Mouse (Mus musculus): Measurements from ENCODE around the gene Armc7. TPM values are rescaled to one million over a fixed set of nuclear protein-coding genes. Genes with fewer than 3 reads are reported as not detected.
A peak's percentile ranks its signal among the peaks of the same experiment; 100 is the strongest.
"Not testable (repeated sequence)": the region's sequence is repeated elsewhere in the genome, so short reads cannot be mapped to it uniquely, and the experiment has no call there.

Gene Armc7
- total RNA-seq, 2 experiments from 2014 or later = 8.7 to 10.6 TPM

DNA sequence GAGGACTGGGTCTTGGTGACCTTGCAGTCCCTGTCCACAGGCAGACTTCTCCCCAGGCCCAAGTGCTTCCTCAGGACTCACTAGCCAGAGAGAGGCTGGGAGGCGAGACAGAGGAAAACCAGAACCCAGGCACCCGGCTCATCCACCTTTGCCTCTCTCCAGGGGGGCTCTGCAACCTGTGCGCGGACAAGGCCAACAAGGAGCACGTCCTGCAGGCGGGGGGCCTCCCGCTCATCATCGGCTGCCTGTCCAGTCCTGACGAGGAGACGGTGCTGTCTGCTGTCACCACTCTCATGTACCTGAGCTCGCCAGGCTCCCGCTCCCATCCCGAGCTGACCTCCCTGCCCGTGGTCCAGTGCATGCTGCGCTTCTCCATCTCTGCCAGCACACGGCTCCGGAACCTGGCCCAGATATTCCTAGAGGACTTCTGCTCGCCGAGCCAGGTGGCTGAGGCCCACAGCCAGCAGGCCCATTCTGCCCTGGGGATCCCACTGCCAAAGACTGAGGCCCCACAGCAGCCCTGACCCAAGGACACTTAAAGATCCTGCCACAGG is 13.2 kb downstream of the Armc7 start:
- no peak for DNase-seq (ENCODE audit: low spot score in 2 of 2)

DNA sequence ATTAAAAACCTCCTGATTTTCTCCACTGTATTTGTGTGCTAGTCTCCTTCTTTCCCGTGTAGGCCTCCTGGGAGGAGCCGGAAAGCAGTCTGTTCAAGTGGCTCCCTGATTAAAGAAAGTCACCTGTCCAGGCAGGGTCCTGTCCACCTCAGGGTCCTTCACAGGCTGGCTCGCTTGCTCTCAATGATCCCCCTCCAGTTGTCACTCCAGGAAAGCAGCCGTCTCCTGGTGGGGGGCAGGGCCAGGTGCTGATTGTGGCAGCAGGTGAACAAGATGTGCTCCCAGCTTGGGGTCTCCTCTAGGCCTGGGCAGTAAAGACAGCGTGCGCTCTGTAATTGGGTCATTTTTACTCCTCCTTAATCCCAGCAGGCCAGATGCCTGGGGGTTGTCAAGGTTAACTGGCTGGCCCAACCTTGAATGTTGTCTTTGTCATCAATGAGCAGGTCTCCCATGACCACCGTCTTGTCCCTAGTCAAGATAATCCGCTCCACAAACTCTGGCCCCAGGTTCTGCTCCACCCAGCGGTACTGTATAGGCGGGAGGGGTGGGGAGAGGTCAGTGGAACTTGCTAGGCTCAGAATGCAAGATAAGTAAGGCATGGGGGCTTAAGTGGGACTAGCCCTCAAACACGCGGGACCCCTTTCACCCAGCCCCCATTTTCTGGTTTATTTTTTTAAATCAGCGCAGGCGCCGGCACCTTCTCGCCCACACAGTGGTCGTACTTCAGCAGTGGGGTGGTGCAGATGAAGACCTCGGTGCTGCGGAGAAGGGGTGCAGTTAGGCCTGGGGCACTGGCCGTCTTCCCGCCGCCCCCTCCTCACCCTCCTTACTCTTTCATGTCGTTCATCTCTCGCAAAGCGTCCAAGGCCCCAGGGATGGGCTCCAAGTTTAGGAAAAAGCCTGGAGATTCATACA is 15.2 kb downstream of the Armc7 start:
- DNase-seq (ENCODE audit: low spot score in 2 of 2) = no peak

DNA sequence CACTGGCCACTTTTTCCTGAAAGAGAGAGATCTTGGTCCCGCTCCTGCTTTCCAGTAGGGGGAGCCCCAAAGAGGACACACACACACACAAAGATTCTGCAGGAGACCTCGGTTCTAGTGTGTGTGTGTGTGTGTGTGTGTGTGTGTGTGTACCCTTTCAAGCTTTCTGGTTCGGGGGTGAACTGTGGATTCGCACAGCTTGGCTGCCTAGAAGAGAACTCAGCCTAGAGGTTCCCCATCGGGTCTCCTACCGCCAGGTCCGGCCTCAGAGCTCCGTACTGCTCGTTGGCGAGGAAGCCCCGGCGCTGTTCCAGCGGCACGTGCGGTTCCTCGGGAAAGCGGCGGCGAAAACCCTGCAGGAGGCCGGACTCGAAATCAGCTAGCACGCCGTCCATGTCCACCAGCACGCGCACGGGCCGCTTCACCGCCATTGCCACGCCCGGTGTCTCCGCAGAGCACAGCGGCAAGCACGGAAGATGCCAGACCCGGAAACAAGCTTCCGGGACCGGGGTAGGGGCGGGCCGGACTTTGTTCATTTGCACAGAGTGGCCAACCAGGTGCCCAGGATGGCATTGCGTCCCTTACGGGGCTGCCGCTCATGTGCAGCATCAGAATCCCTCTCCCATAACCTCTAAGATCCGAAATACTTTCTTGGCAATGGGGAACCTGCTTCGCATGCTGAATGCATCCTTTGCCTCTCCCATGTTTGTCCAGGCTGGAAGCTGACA is 16.1 kb downstream of the Armc7 start, which contains the start of gene Nt5c:
Gene Nt5c (minus strand): TSS at position 507 of the 728 bp plus-strand sequence.
- peak; percentile 82 to 85 for DNase-seq (ENCODE audit: low spot score in 2 of 2)

DNA sequence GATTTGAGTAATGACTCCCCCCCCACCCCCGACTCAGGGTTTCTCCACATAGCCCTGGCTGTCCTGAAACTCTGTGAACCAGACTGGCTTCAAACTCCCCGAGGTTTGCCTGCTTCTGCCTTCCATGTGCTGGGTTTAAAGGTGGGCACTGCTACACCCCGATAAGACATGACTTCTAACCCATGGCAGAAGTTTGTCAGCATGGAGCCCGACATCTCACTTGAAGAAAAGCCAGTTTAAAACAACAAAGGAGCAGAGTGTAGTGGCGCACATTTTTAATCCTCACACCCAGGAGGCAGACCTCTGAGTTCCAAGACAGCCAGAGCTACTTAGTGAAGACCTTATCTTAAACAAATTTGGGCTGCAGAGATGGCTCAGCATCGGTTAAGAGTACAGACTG is 16.9 kb downstream of the Armc7 start:
- DNase-seq (ENCODE audit: low spot score in 2 of 2) = no peak

DNA sequence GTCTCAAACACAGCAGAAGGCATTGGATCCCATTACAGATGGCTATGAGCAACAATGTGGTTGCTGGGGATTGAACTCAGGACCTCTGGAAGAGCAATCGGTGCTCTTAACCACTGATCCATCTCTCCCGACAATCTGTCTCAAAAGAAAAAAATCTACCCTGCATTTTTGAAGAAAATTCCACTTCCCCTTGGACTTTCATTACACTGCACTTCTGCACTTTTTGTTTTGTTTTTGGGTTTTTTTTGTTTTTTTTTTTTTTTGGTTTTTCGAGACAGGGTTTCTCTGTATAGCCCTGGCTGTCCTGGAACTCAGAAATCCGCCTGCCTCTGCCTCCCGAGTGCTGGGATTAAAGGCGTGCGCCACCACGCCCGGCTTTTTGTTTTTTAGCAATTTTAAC is 21.1 kb downstream of the Armc7 start:
- DNase-seq (ENCODE audit: low spot score in 2 of 2) = not testable (repeated sequence)

DNA sequence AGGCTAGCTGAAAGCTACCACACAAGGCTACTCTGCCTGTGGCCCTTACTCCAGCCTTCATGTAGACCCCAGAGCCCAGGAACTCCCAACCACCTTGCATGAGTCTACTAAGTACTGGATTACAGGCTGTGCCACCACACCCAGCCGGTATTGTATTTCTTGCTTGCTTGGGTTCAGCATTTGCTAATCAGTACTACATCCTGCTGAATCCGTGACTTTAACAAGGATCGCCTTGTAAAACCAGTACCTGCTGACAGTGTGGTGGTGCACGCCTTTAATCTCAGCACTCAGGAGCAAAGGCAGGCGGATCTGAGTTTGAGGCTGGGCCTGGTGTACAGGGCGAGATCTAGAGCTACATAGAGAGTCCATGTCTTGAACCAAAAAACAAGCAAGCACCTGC is 27.2 kb downstream of the Armc7 start:
- DNase-seq (ENCODE audit: low spot score in 2 of 2) = no peak

DNA sequence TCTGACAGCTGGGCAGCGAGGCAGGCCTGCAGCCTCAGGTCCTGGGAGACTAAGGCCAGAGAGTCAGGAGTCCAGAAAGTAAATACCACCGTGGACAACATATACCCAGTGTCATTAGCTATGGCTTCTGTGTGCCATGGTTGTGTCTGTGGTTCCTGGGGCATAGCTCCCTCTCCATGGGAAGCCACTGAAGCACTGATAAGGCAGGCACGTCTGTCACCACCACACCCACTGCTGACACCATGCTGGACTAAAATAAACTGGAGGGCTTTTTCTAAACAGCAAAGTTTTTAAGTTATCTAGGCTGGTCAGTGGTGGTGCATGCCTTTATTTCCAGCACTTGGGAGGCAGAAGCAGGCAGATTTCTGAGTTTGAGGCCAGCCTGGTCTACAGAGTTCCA is 31.1 kb downstream of the Armc7 start:
- no peak for DNase-seq (ENCODE audit: low spot score in 2 of 2)

DNA sequence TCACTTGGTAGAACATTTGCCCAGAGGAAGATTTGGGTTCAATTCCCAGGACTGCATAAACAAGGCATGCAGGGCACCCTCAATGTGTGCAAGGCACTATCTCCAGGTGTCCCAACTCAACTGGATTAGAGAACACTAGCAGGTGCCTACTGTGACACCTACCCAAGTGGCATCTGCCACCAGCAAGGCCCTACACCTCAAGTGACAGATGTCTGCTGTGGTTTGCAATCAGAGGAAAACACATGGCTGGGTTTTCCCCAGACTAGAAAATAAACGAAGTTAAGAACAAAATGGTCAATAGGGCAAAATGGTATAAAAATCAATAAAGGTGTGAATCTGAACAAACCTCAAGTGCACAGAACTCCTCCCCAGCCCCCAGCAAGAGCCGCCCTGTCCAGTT is 32.6 kb downstream of the Armc7 start:
- no peak for DNase-seq (ENCODE audit: low spot score in 2 of 2)

DNA sequence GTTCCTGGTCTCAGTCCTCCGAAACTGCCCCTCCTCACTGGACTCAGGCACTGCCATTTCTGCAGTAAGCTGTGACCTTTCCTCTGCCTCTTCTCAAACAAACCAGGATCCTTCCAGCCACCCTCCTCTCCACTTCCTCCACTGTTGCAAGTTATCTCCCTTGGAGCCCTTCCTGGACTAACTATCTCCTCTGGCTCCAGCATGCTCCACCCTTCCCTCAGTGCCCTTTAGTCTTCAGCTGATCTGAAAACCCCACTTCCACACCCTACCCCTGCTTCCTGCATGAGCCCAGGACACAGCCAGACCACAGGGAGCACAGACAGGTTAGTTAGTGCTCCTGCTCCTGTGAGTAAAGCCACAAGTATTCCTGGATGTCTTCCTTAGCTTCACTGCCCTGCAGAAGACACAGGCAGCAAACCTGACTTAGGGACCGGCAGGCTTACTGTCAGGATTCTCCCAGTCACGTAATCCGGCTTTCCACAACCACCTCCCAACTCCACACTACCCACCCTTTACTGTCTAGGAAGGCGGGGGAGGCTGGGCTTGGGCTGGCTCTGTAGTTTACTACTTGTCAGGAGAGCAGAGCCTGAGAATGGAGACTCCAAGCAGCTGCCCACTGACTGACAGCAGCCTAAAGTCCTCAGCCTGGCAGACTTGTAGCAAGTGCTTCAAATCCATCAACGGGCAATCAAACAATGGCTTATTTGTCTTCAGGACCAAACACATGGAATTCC is 34.5 kb downstream of the Armc7 start:
- no peak for DNase-seq (ENCODE audit: low spot score in 2 of 2)

DNA sequence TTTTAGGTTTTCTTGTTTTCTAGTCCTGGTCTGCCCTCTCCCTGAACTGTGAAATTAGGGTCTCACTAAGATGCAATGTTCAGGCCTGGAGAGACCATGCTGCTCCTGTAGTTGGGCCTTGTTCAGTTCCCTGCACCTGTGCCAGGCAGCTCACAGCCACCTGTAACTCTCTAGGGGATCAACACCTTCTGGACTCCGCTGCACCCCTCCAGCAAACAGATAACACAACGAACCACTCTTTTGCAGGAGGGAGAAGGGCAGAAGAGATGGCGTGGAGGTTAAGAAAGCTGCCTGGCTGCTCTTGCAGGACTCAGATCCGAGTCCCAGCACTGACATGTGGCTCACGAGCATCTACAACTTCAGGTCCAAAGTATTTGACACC is 35.0 kb downstream of the Armc7 start:
- no peak for DNase-seq (ENCODE audit: low spot score in 2 of 2)

DNA sequence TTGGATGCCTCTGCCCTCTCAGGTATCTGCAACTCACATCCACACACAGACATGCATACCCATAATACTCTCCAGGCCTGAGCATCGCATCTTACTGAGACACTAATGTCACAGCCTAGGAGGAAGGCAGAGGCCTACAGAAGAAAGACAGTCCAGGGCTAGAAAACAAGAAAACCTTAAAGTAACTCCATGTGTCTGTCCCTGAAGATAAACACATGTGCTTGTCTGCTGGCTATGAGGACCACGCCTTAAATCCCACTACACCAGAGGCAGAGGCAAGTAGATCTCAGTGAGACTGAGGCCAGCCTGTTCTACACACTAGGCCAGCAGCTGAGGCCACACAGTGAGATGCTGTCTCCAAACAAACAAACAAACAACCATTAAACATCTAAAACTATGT is 35.7 kb downstream of the Armc7 start:
- DNase-seq (ENCODE audit: low spot score in 2 of 2) = no peak

DNA sequence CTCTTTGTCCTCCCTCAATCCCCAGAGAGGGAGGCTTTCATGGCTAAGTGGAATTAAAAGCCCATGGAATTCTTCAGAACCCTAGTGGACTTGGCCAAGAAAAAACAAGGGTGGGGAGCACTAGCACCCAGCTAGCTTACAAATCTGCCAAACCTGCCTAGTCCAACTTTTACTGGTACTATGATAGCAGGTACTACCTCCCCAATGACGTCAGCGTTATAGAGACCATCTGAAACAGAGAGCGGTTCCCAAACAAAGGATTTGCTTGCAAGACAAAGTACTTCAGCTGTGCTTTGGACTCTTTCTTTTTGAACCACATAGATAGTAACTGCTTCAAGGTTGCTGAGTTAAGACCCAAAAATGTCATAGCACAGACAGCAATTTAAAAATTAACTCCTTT is 36.5 kb downstream of the Armc7 start:
- DNase-seq (ENCODE audit: low spot score in 2 of 2) = no peak

DNA sequence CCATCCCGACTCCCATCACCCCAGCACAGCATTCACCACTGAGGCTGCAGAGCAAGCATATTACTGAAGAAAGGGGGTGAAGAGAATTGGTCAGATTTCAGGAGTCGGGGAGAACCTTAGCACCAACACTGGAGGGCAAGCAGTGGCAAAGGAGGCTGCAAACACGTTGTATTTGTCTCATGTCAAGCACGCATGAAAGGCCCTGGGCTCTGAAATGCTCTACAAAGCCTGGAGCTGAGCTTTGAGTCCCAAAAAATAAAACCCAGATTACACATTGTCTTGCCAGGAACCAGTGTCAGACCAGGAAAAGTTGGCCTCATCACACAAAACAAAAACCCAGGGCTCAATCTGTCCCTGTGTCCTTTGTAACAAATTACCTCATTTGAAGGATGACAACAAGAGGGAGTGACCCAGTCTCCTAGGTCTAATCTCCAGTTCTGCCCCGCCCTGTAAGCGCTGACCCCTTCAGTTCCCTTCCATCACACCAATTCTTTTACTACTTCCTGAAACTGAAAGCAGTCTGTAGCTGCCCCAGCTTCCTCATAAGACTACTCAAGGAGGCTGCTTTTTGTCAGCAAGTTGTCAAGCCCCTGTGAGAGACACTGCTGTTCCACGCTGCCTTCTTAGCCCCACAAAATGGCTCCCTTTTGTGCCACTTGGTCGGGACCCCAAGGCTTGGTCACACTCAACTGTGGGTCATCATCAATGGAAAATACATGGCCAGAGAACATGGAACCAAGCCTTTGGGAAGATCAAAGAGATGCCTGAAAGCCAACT is 37.1 kb downstream of the Armc7 start:
- no peak for DNase-seq (ENCODE audit: low spot score in 2 of 2)

DNA sequence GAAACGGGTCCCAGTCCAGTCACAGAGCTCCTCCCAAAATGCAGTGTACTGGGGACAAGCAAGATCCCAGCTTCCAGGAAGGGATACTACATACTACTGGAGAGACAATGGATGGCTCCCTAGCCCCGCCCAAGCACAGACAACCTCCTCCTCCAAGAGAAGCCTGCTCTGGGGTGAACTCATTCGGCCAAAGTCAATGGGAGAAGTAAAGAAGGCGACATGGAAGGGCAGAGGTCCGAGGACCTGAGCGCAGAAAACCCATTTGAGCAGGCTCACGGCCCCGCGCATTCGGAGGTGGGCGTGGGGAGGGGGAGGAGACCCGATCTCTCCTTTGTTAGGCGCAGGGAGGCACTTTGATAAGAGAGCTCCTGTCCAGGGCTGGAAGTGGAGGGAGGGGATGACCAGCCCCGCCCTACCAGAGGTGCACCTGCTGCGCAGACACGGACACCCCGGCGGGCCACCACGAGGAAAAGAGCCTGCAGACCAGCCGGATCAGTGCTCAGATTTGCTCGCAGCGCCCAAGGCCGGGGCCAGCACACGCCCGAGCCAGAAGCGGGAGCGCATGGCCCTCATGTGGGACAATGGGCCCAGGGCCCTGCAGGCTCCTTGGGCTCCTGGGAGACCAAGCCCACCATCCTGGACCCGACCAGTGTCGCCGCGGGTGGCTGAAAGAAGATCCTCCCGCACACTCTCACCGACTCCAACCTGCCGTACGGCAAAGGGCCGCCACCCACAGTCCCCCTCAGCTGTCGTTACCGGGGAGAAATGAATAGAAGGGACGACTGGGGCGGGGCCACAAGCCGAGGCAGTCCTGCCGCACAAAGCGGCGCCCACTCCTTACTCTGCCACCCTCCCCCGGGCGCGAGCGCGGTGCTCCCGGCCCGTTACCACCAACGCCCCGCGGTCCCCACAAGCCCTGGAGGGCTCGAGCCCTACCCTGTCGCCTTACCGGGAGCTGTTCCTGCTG is 38.1 kb downstream of the Armc7 start:
- DNase-seq (ENCODE audit: low spot score in 2 of 2) = no peak

DNA sequence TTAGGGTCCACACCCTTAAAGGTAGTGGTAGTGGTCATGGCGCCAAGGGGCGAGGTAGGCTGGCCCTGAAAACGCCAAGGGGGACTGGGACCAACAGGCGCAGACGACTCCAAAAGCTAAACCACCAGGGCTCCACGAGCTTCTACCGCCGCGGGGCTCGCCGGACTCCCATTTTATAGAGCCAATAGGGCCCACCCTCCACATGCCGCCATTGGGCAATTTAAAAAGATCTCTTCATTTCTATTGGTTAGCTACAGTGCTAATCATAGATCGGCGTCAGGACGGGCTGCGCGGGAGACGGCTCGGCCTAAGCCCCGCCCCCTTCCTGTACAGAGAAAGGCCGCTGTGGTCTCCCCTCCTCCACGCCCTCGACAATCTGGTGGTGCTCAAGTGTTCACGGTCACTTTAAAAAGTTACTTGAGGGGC is 38.8 kb downstream of the Armc7 start, which contains the start of gene Jpt1:
Gene Jpt1 (minus strand): TSS at position 150 of the 426 bp plus-strand sequence.
- peak; percentile 99 for DNase-seq (ENCODE audit: low spot score in 2 of 2)

DNA sequence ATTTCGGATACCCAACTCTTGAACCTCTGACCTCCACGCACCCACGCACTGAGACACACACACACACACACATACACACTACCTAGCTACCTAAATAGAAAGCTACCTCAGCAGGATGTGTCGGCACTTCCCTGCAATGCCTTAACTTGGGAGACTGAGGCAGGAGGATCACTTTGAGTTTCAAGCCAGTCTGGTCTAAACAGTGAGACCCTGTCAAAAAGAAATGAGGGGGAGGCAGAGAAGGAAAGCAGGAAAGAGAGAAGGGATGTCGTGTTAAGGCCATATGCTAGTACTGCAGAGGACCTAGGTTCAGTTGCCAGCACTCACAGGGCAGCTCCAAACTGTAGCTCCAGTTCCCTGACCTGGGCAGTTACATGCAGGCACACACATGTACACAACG is 39.6 kb downstream of the Armc7 start:
- no peak for DNase-seq (ENCODE audit: low spot score in 2 of 2)

DNA sequence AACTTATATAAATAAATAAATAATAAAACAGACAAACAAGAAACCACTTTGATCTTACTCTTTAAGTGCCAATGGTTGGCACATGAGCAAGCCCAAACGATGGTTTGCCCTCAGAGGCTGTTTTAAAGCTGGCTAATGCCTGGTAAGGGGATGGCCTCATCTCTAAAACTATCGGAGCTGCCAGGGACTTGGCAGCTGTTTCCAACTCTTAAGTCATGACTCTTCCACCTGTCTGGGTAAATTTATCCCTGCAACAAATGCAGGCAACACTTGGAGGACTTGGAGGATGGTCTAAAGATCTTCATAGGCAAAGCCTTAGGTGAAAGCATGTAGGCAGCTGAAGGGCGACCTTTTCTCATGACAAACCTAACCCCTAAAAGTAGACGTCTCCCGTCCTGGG is 41.5 kb downstream of the Armc7 start:
- DNase-seq (ENCODE audit: low spot score in 2 of 2) = no peak

DNA sequence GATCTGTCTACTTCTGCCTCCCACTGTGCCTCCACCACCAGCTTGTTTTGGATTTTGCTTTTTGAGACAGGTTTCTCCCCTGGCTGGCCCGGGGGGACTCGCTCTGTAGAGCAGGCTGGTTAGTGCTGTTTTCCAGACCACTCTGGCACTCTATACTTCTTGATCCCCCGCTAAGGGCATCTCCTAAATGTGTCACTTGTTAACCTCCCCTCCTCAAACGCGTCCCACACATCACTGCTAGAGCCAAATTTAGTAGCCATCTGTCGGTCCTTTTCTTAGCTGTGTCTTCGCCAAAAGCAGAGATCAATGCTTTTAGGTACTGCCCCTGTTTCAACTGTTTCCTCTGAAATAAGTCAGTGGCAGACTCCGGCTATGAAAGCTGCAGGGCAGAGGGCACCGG is 43.2 kb downstream of the Armc7 start:
- DNase-seq (ENCODE audit: low spot score in 2 of 2) = no peak

DNA sequence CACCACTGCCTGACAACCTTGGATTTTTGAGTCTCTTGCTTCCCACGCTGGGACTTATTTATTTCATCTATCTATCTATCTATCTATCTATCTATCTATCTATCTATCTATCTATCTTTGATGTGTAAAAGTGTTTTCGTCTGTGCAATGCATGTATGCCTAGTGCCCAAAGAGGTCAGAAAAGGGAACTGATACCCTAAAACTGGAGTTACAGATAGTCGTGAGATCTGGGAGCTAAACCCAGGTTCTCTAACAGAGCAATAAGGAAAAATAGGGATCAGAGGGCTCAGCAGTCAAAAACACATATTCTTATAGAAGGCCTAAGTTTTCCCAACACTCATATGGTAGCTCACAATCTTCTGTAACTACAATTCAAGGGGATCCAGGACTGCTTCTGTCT is 44.1 kb downstream of the Armc7 start:
- DNase-seq (ENCODE audit: low spot score in 2 of 2) = no peak
